Mouse (Mus musculus): ENCODE measurements around the gene Cenpf. TPM values are rescaled to one million over a fixed set of nuclear protein-coding genes. Genes with fewer than 3 reads are reported as not detected.

The Cenpf gene
- total RNA-seq (2015) (31.3 and 34.9 TPM in 2 replicates), total RNA-seq (2017) (33.3 and 41.4 TPM in 2 replicates)

DNA sequence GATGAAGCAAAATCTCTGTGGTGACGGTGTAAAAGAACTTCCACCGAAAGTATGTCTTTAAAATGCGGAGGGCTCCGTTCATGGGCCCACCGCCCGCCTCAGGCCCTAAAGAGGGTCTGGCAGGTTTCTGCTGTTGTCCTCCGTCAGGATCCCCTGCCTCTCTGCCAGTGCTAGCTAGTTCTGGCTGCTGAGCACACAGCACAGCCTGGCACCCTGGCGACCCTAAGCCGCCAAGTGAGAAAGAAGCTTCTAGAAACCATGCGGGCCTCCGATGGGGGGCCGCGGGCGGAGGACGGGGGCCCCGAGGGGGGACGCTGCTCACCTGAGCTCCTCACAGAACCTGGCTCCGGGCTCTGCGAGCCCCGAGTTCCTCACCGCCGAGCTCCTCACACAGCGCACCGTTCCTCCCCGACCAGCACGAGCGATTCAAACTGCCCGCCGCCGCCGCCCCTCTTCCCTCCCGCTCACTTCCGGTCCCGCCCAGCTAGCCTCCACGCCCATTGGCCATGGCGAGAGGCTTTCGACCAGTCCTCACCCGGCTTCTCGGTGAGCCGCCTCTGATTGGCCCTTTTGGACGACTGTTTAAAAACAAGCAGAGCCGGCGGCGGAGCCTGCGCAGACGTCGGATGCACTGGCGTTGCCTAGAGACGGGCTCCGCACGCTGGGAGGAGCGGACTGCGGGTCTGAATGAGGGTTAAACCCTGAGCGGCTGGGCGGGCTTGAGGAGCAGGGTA lies at the start of gene Cenpf:
Gene Cenpf, minus strand, starts transcription at position 433 of the 734 bp plus-strand sequence.
- ATAC-seq (replicated peaks; ENCODE audit: poor library complexity), result peak; percentile 96

GRCm38 (mm10) chr1:189732156-189732555 lies 44.3 kb upstream of the Cenpf start:
- no peak for ATAC-seq (replicated peaks; ENCODE audit: poor library complexity)

GRCm38 (mm10) chr1:189731697-189732096 lies 43.8 kb upstream of the Cenpf start:
- ATAC-seq (replicated peaks; ENCODE audit: poor library complexity), result no peak

- ATAC-seq (replicated peaks; ENCODE audit: poor library complexity), result no peak
Measured at GRCm38 (mm10) chr1:189729141-189729815, 41.4 kb upstream of the Cenpf start.

GRCm38 (mm10) chr1:189728784-189729115 lies 40.9 kb upstream of the Cenpf start:
- no peak for ATAC-seq (replicated peaks; ENCODE audit: poor library complexity)

DNA sequence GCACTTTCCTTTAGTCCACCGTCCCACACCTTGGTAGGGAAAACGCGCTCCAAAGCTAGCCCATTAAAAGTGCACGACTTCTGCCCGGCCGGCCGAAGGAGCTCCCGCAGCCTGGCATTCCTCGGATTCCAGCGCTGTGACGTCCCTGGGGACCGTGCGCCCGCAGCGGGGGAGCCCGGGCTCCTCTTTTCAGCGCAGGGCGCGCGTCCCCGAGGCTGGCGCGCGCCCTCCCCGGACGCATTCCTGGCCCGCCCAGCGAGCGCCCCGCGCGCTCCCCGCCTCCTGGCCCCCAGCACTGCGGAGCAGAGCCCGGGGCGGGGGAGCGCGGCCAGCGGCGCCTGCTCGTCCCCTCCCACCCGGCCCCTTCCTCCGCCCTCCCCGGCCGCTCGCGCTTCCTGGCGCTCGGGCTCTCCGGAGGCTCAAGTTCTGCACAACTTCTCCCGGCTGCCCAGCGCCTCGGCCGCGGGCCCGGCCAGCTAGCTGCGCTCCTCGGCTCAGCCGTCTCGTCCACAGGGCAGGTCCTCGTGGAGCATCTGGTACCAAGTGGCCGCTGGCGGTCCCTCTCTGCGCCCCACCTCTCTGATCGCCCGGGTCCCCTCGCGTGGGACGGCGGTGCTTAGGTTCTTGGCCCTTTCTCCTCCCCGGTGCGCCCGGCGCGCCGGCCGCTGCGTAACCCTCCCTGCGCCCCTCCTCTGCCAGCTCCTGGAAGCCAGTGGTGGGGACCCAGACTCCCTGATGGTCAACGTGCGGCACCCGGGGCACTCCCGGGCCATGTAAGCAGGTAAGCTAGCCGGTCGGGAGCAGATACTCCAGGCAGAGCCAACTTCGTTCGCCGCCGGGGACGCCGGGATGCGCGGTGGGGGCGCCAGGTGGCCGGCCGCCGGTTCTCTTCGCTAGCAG lies 40.2 kb upstream of the Cenpf start, which contains the start of gene Ptpn14:
Gene Ptpn14, plus strand, starts transcription at position 385 of the 900 bp plus-strand sequence.
- ATAC-seq (replicated peaks; ENCODE audit: poor library complexity), result peak; percentile 61

DNA sequence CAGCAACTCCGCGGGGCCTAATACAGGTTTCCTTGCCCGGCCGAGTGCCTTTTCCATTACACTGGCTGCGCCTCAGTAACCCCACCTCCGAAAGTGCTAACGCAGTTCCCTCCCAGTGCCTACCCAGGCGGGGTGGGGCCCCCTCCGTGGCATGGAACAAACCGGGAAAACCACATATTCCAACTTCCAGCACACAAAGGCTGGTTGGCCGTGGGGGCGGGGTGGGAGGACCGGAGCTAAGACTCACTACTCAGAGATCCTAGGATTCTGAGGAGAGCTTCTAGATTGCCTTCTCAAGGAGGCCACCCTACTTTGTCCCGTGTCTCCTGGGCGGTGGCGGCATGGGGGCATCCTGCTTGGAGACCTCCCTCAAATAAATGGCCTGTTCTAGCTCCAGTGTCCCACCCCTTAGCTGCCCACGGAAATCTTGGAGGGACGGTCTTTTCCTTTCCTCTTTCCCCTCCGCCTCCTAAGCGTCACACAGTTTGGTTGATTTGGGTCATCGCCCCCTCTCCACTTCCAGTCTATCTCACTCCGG lies 39.5 kb upstream of the Cenpf start:
- no peak for ATAC-seq (replicated peaks; ENCODE audit: poor library complexity)

GRCm38 (mm10) chr1:189726121-189726520 lies 38.2 kb upstream of the Cenpf start:
- no peak for ATAC-seq (replicated peaks; ENCODE audit: poor library complexity)

DNA sequence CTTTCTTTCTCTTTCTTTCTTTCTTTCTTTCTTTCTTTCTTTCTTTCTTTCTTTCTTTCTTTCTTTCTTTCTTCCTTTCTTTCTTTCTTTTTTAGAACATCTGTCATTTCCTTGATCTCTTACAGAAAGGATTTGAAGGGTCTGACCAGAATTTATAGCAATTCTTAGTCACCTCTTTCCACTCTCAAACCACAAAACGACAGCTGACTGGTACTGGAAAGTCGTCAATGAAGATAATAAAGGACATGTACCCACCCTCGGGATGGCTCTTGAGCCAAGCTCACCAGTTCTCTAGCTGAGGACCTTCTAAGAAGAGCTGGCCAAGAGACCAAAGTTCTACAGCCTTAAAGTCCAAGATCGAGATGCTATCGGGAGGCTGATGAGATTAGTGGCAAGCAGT lies 30.7 kb upstream of the Cenpf start:
- no peak for ATAC-seq (replicated peaks; ENCODE audit: poor library complexity)

GRCm38 (mm10) chr1:189717546-189717945 lies 29.7 kb upstream of the Cenpf start:
- no peak for ATAC-seq (replicated peaks; ENCODE audit: poor library complexity)

DNA sequence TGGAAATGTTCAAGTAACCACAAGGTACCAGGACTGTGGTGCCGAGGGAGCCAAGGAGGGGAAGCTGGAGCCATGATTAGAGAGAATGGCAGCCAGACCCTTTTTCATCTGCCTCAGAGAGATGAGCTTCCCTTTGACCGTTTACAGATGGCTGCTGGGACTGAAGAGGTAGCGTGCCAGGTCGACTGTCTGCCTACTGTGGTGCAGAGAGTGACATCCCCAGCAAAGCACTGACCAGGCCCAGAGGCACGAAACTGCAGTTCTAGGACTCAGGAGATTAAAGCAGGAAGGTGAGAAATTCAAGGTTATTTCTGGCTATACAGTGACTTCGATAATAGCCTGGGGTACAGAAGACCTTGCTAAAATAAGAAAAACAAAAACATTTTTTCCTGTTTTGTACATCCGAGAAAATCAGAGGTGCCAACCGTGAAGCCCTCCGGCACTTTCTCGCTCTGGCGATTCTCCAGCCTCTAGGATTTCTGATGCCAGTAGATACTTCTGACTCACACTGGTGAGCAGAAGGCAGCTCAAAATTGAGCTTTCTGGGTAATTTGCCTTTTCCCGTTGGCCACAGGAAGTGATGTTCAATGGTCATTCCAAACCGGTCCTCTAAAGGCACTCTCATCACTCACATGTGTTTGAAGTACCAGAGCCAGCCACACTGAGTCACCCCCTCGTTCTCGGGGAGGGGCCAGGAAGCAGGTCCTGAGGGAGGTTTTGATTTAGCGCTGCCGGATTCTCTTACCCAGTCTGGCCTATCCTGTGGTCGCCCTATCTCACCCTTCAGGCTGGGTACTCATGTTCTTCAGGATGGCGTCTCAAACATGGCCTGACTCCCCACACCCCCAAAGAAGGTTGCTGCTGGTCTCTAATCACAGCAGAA lies 28.3 kb upstream of the Cenpf start:
- peak; percentile 70 for ATAC-seq (replicated peaks; ENCODE audit: poor library complexity)

GRCm38 (mm10) chr1:189709001-189709400 lies 21.1 kb upstream of the Cenpf start:
- ATAC-seq (replicated peaks; ENCODE audit: poor library complexity), result no peak

DNA sequence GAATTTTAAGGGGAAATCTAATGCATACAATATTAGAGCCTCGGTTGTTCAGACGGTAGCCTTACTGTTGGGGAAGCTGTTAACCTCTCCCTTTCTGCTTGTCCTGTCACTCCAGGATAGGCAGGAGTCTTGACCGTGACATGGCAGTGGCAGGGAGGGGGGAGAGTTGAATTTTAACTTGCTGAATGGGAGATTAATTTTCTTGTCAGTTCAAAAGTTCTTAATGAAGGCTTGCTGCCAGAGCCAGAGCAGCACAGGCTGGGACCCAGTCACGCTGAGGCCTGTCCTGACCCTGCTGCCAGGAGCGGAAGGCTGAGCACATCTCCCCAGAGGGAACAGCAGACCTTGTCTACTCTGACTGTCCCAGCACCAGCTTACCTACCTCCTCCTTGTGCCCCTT lies 19.5 kb upstream of the Cenpf start:
- no peak for ATAC-seq (replicated peaks; ENCODE audit: poor library complexity)

GRCm38 (mm10) chr1:189707014-189707413 lies 19.1 kb upstream of the Cenpf start:
- peak; percentile 61 for ATAC-seq (replicated peaks; ENCODE audit: poor library complexity)

GRCm38 (mm10) chr1:189706040-189706645 lies 18.3 kb upstream of the Cenpf start:
- ATAC-seq (replicated peaks; ENCODE audit: poor library complexity), result no peak

DNA sequence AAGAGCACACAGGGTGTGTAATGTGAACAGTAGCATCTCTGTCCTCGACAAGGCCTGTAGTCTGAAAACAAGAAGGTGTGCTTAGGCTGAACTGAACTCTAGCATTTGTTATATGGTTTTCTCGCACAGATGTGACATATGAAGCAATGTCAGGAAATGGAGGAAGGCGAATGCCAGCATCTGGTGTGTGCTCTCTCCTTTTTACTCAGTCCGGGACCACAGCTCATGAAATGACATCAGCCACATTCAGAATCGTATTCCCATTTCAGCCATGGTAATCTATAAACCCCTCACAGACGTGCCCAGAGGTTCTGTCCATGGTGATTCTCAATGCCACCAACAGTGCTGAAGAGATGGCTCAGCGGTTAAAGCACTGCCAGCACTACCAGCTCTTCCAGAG lies 15.7 kb upstream of the Cenpf start:
- no peak for ATAC-seq (replicated peaks; ENCODE audit: poor library complexity)

DNA sequence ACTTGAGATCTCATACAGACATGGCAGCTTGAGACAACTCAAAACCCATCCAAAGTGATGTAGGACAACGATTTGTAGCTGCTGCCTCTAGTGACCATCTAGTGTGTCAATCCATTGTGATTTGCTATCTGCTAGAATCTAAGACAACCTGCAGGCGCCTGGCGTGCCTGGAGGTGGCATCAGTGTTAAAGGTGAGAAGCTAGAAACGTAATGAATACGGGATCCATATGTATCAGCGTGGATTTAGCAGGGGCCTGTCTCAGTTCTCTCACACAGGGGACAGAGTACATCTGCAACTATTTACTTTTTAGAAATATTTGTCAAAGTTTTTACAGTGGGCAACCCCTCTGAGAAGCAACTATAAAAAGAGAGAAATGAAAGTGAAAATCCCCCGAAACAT lies 15.3 kb upstream of the Cenpf start:
- peak; percentile 26; the same call in 1 of the 2 replicates for ATAC-seq (replicated peaks; ENCODE audit: poor library complexity)

DNA sequence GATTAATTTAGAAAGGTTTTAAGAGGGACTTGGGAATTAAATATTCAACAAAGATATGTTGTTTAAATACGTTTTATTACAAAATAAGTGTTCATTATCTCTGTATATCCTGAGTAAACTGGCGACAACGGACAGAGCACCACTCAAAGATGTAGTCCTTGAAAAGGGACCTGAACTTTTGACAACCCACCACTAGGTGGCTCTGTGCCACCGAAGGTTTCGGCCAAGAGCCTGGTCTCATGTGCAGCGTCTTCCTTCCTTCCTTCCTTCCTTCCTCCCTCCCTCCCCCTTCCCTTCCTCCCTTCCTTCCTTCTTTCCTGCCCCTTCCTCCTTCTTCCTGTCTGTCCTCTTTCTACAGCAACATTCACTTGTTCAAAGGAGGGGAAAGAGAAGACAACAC lies 13.1 kb upstream of the Cenpf start:
- peak; percentile 82 for ATAC-seq (replicated peaks; ENCODE audit: poor library complexity)

DNA sequence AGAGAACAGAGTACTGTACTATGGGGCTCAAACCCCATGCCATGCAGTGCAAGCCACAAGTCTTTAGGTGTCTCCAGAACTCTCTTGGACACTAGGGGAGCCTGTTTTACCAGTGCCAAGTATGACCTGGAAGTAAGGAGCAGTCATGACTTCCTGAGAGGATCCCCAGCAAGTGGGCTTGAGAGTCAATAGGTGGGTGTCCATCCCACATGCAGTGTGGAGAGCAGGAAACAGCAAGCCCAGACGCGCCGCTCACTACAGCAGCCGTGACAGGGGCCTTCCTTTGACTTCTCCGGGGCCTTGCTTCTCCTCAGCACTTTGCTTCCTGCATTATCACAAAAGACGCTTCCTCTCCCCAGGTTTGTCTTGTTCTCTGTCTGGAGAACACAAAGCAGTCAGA lies 12.3 kb upstream of the Cenpf start:
- no peak for ATAC-seq (replicated peaks; ENCODE audit: poor library complexity)

DNA sequence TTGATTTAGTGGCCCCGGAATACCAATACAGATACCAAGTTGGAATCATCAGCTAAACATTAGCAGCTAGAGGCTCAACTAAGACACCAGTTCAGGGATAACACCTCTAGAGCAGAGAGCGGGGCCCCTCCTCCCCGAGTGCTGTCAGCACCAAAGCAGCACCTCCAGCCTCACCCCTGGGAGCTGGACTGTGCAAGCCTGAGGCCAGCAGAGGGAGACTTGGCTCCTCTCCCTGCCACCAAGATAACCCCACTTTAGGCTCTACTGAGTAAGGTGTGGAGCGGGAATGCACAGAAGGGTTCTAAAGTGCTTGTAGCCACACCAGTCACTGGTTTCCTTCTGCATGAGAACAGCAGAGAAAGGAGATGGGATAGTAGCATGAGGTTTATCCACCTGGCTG lies 10.5 kb upstream of the Cenpf start:
- peak; percentile 33 for ATAC-seq (replicated peaks; ENCODE audit: poor library complexity)
